Mouse (Mus musculus) ES-Bruce4 (cell line): ENCODE measurements at regions not wholly inside any gene's neighbourhood (a gene's known extent, or its start where the extent isn't known, plus 50 kb on each side); places are given as distances from the start of the nearest gene placed in this dataset.

Experiments
- H3K27ac ChIP-seq: 2 replicates; pipeline ENCODE4 v1.5.1; 2012; ENCODE audit warnings: low read length, inconsistent platforms; ENCODE audit not compliant: insufficient read depth
- H3K27me3 ChIP-seq: 2 replicates; pipeline ENCODE4 v1.6.1; 2012; ENCODE audit warnings: mild to moderate bottlenecking, low read length, inconsistent platforms; ENCODE audit not compliant: control insufficient read depth, poor library complexity, insufficient read depth, severe bottlenecking
- H3K36me3 ChIP-seq: 2 replicates; pipeline ENCODE4 v1.6.1; 2012; ENCODE audit warnings: inconsistent platforms, mild to moderate bottlenecking, low read length, moderate library complexity; ENCODE audit not compliant: control insufficient read depth, poor library complexity, insufficient read depth, severe bottlenecking
- H3K4me1 ChIP-seq: one replicate; pipeline ENCODE4 v1.8.1; 2011; ENCODE audit warnings: low read length; ENCODE audit not compliant: control insufficient read depth, insufficient read depth
- H3K4me3 ChIP-seq: 2 replicates; pipeline ENCODE4 v1.5.1; 2011; ENCODE audit warnings: low read depth, mild to moderate bottlenecking, low read length
- H3K9ac ChIP-seq: 2 replicates; pipeline ENCODE4 v1.6.1; 2012; ENCODE audit warnings: low read depth, mild to moderate bottlenecking, inconsistent platforms; ENCODE audit not compliant: poor library complexity, severe bottlenecking
- H3K9me3 ChIP-seq: replicated peaks from 2 replicates; pipeline ENCODE4 v1.6.1; 2012; ENCODE audit warnings: mild to moderate bottlenecking, low read length, inconsistent platforms; ENCODE audit not compliant: control insufficient read depth, poor library complexity, insufficient read depth, severe bottlenecking
- CTCF ChIP-seq: IDR thresholded peaks from one replicate; pipeline ENCODE4 v1.8.1; 2011; ENCODE audit warnings: low read depth, low read length
- EP300 ChIP-seq: IDR thresholded peaks from 2 replicates; pipeline ENCODE4 v1.6.1; 2011; ENCODE audit warnings: low read depth, low read length; ENCODE audit not compliant: insufficient read depth
- POLR2A ChIP-seq: IDR thresholded peaks from one replicate; pipeline ENCODE4 v1.8.1; 2011; ENCODE audit warnings: low read length; ENCODE audit not compliant: insufficient read depth

- Histone ChIP-seq H3K36me3 (no peaks in the 10 kb centered on the region), H3K27ac (no peak overlapping the region), H3K9ac (no peak overlapping the region), H3K4me1 (no peaks in the 10 kb centered on the region), H3K9me3 (no peaks in the 10 kb centered on the region), H3K27me3 (no peaks in the 10 kb centered on the region), H3K4me3 (no peak overlapping the region)
- TF ChIP-seq CTCF, result no peak
- TF ChIP-seq EP300, result no peak
- no peak for TF ChIP-seq POLR2A
Measured at GRCm38 (mm10) chr4:22949422-22949821, 461.3 kb upstream of the Pou3f2 start.

GRCm38 (mm10) chr4:22948880-22949279 is 460.7 kb upstream of the Pou3f2 start:
- Histone ChIP-seq H3K36me3 (no peaks in the 10 kb centered on the region), H3K9me3 (no peaks in the 10 kb centered on the region), H3K4me1 (no peaks in the 10 kb centered on the region), H3K27ac (no peak overlapping the region), H3K9ac (no peak overlapping the region), H3K27me3 (no peaks in the 10 kb centered on the region), H3K4me3 (no peak overlapping the region)
- no peak for TF ChIP-seq POLR2A
- TF ChIP-seq CTCF, result no peak
- no peak for TF ChIP-seq EP300

- TF ChIP-seq EP300 (no peak), POLR2A (no peak), CTCF (no peak)
- no peak overlapping the region for H3K4me3 ChIP-seq
- H3K9me3 ChIP-seq, result no peaks in the 10 kb centered on the region
- no peak overlapping the region for H3K9ac ChIP-seq
- no peaks in the 10 kb centered on the region for H3K4me1 ChIP-seq
- H3K36me3 ChIP-seq, result no peaks in the 10 kb centered on the region
- H3K27ac ChIP-seq, result no peak overlapping the region
- no peaks in the 10 kb centered on the region for H3K27me3 ChIP-seq
Measured at GRCm38 (mm10) chr4:22946788-22947406, 458.7 kb upstream of the Pou3f2 start.

- Histone ChIP-seq H3K4me1 (no peaks in the 10 kb centered on the region), H3K4me3 (no peak overlapping the region), H3K9ac (no peak overlapping the region), H3K36me3 (no peaks in the 10 kb centered on the region), H3K9me3 (no peaks in the 10 kb centered on the region), H3K27me3 (no peaks in the 10 kb centered on the region), H3K27ac (no peak overlapping the region)
- TF ChIP-seq CTCF, result no peak
- no peak for TF ChIP-seq POLR2A
- TF ChIP-seq EP300, result no peak
Measured at GRCm38 (mm10) chr4:22938302-22938701, 450.1 kb upstream of the Pou3f2 start.

DNA sequence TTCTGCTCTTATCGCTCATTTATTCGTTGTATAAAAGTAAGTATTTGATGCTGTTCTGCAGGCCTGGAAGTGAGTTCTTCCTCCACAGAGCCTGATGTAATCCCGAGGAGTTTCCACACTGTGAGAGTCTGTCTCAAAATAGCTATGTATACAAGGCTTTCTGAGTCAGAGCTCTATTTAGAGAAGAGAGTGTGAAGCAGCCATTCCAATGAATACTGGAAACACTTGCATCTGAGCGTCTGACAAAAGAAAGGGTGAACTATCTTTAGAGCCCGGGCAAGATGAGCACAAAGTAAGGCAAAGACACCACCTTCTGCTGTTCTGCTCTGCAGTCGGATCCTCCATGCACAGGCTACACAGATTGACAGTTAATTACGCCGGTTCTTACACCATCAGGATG is 436.0 kb upstream of the Pou3f2 start:
- H3K27ac ChIP-seq, result no peak overlapping the region
- no peaks in the 10 kb centered on the region for H3K36me3 ChIP-seq
- H3K4me1 ChIP-seq, result no peaks in the 10 kb centered on the region
- no peaks in the 10 kb centered on the region for H3K27me3 ChIP-seq
- no peaks in the 10 kb centered on the region for H3K9me3 ChIP-seq
- no peak overlapping the region for H3K9ac ChIP-seq
- no peak overlapping the region for H3K4me3 ChIP-seq
- TF ChIP-seq CTCF (no peak), EP300 (no peak), POLR2A (no peak)

DNA sequence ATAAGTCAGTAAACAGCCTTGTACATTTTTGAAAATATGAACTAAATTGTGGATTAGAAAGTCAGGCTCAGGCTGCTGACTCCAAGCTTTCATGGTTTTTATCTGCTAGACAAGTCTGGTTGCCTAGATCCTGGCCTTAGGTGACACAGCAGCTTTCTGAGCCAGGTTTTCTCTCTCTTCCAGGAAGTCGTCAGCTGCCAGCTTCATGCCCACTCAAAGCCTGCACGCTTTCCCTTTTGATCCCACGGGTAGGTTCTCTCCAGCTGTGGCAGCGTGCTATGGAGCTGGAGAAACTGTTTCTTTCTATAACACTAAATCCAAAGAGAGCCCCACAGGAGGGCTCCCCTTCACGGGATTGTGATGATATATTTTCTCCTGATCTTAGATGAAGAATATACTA is 426.7 kb upstream of the Pou3f2 start:
- no peaks in the 10 kb centered on the region for H3K27me3 ChIP-seq
- no peak overlapping the region for H3K9ac ChIP-seq
- TF ChIP-seq CTCF, result no peak
- TF ChIP-seq EP300, result no peak
- no peak for TF ChIP-seq POLR2A
- H3K9me3 ChIP-seq, result no peaks in the 10 kb centered on the region
- no peak overlapping the region for H3K27ac ChIP-seq
- no peaks in the 10 kb centered on the region for H3K36me3 ChIP-seq
- no peaks in the 10 kb centered on the region for H3K4me1 ChIP-seq
- no peak overlapping the region for H3K4me3 ChIP-seq
